Mouse (Mus musculus) c-Kit-negative CD71-positive TER-119-positive erythroid progenitor cells, embryonic 14.5 days (primary cell): ENCODE results near the gene Csf2ra.
"Not testable (repeated sequence)": the region's sequence is repeated elsewhere in the genome, so short reads cannot be mapped to it uniquely, and the experiment has no call there.

Experiments
- DNase-seq: peaks from one replicate; pipeline ENCODE4 v3.0.0-alpha.2; 2013; ENCODE audit warnings: low read depth, low spot score

Gene Csf2ra

DNA sequence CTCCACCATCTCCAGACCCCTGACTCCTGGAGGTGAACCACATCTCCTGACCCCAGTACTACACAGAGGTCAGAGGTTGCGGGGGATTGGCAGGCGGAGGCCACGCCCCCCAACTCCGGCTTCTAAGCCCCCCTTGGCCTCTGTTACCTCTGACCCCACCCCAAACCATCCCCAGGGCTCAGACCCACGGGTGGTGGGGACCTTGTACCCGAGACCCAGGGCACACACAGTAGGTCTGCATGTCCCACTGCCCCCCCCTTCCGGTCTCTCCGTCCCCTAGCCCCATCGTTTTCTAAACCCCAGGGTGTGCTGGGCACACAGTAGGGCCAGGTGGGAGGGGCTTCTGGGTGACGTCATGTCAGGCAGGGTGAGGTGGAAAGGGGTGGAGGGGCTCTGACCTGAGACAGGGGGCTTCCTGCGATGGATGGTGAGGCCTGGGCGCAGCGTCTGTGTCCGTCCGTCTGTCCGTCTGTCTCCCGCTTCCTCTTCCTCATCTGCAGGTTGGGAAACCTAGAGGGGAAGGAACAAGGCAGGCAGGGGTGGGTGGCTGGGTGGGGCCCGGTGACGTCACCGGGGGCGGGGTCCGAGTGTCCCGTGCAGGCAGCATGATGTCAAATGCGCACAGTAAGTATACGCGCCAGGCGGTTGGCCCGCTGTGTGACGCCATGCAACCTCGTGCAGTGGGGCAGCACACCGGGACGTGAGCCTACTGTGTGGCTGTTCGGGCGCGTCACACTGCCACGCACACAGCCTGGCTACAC lies at the start of gene Csf2ra:
Csf2ra (minus strand) TSS at position 489 of the 761 bp plus-strand sequence.
- DNase-seq = no peak

DNA sequence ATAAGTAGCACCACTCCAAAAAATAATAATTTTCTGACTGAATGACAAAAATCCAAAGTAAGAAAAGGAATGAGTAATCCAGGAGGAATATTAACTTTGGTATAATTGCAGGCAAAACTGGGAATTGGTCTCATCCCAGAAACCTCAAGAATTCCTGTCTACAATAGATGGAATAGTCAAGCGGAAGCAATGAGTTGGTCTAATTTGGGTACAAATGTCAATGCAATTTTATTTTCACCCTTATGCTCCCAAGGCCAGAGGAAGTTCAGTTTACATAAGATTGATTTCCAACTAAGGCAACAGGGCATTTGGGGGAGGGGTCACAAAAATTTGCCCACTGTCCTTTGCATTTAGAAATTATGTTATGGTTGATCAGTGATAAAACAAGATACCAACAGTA lies 47.2 kb upstream of the Csf2ra start:
- DNase-seq = no peak

DNA sequence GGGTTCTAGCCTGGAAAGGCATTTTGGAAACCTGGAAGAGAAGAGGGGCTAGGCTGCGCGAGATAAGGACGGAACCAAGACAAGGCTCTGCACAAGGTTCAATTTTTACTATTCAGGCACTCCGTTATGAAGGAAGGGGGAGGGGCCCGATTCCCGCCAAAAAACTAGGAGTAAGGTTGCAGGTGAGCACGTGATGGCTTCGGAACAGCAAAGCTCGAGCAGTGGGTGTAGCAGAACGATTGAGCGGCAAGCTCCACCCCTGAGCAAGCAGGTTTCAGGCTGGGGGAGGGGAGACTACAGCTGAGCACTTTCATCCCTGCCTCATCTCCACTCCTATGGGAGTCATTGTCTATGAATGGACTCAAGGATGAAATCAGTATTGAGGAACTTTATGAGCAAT lies 40.9 kb upstream of the Csf2ra start:
- not testable (repeated sequence) for DNase-seq

DNA sequence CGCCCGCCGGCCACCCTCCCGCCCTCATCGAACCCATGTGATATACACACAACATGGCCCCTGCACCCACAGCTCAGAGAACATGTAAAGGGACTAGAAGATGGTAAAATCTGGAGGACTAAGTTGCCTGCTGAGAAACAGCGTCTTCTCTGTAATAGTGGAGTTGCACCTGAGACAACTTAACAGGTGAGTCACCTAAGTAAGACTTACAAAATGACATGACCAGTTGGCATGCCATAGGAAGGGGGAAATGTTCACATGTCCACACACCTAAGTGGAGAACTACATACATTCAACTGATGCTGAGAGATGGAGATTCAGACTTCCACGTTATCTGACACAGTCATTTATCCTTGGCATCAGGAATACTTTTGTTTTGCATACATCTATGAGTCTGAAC lies 38.9 kb upstream of the Csf2ra start:
- DNase-seq = no peak

DNA sequence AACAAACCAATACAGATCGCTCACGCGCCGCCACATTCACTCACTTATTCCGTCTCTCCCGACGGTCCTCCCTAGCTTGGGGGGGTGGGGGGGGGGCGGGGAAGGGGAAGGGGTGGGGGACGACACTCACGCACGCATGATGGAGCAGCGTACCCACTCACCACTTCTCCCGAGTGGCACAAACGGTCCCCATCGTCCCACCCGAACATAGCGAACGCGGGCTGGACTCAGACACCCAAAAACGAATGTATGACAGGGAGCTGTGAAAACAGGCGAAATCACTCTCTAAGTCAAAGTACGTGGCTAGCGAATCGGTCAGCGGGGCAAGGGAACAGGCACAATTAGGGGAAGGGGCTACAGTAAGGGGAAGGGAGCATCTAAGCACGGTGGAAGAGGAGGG lies 38.4 kb upstream of the Csf2ra start:
- DNase-seq = no peak

DNA sequence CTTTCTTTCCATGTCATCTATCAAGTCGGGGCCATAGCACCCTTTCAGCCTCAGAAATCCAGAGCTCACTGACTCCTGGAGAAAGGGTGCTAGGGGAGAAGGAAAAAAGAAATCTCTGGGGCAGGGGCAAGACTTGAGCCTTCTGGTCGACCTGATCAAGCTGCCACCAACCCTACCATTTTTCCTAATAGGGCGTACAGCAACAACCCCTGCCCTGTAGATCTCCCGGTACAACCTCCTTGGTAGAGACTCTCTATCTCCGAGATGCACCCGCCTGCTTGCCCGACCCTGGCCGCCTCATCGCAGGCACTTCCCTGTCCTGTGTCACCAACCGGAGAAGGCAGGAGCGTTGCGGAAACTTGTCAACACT lies 38.0 kb upstream of the Csf2ra start:
- DNase-seq = no peak

DNA sequence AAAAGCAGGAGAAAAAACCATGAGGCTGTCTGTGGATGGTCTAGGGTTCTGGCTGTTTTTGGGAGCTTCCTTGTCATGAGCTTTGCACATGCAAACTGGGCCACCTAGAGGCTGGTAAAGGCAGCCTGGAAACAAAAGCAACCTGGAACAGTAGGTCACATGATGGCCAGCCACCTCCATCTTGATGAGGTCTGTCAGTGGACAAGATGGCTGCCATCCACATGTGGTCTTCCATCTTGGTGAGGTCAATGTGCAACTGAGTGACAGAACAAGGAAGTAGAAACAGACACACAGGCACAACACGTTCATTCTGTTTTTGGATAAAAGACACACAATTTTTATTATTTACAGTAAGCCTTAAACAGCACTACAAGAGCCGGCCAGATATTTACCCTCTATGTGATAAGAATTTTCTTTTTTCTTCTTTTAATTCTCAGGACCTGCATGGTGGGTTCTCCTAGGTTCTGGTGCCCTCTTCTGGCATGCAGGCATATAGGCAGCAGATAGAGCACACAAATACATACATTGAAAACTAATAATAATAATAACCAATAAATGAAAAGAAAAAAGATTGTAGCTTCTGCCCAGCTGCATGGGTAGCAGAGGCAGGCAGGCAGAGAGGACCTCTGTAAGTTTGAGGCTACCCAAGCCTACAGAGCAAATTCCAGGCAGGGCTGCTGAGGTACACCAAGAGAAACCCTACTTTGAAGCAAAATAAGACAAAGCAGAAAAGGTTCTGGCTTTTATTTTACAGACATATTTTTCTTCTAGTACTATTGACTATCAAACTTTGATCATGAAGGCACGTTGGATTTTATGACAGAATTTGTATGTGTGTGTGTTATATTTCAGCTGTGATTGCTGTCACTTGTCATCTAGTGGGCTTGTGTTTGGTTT lies 37.4 kb upstream of the Csf2ra start:
- peak; percentile 70 for DNase-seq

DNA sequence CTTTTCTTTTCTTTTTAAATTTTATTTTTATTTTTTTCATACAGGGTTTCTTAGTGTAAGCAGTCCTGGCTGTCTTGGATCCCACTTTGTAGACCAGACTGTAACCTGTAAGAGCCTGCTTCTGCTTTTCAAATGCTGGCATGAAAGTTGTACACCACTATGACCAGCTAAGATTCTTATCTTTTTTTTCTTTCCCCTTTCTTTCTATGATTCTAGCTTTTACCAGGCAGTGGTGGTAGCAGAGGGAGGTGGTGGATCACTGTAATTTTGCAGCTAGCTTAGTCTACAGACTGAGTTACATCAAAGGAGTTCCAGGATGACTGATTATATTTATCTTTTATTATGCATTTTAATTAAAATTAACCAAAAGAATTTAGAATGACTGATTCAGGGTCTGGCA lies 36.7 kb upstream of the Csf2ra start:
- DNase-seq = no peak

DNA sequence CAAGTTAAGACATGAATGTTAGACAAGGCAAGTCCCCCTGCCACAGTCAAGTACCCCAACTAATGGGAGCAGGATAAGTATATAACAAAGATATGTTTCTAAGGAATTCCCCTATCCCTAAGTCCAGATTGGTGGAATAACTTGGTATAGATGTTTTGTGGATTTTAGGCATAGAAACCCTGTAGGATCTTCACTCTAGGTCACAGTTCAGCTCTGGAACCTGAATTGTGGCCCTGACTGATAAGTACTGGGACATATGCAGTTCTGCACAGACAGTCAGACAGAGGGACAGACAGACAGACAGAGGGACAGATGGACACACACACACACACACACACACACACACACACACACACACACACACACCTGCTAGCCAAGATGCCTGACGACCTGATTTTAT lies 36.0 kb upstream of the Csf2ra start:
- peak; percentile 46 for DNase-seq

DNA sequence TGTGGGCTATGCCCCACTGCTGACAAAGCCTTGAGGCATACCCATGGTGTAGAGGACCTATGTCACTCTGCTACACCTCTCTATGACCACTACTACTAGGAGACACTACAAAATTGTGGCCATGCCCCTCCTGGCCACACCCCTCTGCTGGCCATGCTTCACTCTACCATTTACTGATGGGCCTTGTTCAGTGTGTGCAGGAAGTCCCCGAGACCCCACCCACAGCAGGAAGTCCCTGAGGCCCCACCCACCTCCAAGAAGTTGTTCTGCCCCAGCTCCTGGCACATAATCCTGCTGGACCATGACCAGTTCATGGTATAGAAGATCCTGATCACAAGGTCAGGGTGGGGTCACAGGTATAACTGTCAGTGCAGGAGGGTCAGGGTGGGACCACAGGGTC lies 33.0 kb upstream of the Csf2ra start:
- no peak for DNase-seq

DNA sequence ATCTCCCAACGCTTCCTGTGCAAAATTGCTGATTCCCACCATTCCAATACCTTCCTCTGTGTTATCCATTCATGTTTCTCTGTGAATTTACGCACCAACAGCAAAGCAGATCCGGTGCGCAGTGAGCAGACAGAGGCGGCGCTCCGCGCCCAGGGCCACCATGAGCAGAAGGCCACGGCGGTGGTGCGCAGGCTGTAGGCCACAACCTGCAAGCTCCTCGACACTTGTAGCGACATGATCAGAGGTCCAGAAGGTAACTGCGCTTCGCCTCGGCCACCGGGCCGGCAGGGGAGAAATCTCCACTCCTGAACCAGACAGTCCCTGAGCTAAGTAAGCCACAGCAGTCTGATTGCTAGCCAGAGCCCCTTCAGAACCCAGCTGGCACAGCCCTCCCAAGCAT lies 29.5 kb upstream of the Csf2ra start:
- DNase-seq = no peak

DNA sequence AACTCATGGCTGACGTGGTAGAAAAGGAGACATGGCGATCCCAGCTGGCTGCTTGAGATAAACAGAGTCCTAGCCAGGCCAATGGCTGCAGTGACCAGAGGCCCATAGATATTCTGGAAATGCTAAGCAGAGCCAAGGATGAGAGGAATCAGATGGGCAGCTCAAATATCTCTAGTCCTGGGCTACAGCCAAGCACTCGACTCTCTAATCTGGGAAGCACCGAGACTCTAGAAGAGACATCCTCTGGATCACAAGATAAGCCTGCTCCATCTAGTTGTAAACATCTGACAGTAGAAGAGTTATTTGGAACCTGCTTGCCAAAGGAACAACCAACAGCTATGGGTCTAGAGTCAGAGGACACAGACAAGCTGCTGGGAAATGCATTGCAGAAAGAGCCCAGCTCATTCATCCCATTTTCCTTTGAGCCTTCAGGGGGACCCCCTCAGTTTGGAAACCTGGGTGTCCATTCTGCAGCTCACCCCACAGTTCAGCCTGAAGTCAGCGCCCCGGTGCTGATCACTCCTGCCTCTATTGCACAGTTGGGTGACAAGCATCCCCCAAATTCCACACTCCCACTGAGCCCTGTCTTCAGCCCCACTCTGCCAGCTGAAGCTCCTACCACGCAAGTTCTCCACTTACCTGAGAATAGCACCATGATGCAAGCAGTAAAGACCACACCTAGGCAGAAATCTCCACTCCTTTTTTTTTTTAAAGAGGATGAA lies 28.1 kb upstream of the Csf2ra start:
- no peak for DNase-seq

DNA sequence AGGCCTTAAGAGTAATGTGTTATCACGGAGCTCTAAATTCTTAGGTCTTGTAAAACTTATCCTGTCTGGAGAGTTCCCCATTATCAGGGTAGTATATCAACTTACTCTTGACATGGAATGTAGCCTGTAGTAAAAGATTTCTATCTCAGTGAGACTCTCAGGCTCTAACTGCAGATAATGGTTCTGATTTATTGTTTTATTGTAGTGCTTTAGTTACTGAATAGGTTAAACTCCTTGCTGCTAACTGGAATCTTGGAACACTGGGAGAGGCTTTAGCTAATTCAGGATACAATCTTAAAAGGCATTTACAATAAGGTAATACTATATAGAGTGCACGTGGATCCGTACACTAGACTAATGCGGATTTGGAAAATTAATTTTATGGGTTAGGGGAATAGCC lies 19.1 kb upstream of the Csf2ra start:
- DNase-seq = not testable (repeated sequence)

DNA sequence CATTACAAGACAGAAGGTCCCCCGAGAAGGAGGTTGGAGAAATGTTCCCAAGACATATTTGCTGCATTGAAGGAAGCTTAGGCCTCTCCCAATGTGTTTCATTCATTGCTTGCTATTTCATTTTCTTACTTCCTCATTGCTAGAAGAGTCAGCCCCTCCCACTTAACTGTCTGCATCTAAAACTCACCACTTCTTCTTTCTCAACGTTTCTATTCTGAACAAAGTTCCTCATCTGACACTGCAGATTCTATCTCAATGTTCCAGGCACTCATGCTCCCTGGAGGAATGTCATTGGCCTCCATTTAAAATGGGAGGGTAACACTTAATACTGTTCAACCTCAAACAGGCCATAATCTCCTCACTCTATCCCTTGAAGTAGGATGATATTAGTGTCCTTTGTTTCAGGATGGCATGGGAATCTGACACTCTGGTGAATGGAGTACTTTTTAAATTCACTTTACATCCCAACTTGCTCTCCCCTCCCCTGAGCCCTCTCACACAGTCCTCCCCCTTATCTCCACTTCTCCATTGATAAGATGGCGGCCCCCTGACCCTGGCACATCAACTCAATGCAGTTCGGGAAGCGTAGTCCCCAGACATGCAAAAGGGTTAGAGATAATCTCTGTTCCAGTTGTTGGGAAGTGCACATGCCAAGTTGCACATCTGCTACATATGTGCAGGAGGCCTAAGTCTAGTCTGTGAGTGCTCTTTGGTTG lies 16.6 kb upstream of the Csf2ra start:
- no peak for DNase-seq

DNA sequence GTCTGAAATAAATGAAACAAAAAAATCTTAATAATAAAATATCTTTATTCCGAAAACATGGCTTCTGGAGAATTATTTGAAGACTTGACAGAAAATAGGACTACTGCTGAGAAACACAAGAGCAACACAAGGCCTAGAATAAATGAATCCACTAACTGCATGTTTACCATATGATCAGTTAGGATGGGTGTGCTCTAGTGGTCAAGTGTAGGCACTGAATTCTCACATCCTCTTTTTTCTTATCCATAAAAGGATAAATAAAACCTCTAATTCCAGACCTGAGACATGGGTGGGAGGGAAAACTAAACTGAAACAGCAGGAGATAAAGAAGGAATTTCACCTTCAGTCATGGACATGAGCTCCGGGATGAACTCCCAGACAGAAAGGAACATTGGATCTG lies 9.7 kb upstream of the Csf2ra start:
- no peak for DNase-seq

DNA sequence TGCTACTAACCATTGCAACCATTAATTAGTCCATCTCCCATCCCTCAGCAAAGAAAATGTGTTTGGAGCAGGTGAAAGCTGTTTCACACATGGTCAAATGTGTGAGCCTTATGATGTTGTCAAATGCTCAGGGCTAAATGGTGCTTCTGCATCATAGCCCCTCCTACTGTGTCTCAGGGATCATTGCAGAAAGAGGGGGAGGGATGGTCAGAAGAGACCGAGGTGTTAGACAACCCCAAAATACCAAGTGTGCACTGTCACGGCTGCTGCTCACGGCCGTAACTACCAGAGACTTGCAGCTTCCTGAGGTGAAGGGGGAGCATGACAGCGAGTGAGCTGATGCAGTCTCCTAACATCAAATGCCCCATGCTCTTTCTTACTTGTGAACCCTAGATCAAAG lies 6.3 kb upstream of the Csf2ra start:
- DNase-seq = no peak

DNA sequence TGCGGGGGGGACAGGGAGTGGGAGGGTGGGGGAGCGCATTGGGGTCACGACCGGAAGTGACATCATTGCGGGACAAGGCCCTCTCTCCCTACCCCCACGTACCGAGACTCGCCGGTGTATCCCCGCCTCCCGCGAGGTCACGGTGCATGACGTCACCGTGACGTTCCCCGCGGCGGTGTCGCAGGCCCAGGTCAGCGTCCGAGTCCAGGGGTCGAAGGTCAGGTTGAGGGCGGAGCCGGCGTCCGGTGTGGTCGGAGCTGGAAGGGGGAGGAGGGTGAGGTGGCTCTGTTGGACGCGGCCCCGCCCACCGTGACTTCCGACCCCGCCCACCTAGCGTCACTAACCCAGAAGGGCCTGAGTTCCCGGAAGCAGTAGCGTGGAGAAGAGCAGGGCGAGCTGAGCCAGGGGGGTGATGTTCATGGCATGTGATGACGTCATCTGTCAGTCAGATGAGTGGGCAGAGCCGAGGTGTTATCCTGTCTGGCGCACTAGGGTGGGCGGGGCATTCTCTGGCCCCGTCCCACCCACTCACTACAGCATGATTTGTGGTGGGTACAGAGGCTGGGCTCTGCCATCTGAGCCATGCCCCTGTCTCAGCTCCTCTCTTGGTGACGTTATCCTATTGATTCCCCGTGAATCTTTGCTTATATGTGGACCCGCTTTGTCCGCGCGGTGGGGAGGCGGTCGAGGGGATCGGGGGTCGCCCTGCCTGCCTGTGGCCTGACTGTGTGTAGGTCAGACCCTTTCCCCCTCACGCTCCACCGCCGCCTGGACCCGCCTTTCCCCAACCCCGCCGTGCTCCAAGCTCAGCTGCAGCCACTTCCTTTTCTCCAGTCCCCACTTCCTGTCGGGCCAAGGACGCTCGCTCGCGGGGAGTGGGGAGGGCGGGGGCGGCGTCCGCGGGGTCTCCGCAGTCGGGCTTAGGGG lies 1.0 kb downstream of the Csf2ra start:
- DNase-seq = peak; percentile 38

DNA sequence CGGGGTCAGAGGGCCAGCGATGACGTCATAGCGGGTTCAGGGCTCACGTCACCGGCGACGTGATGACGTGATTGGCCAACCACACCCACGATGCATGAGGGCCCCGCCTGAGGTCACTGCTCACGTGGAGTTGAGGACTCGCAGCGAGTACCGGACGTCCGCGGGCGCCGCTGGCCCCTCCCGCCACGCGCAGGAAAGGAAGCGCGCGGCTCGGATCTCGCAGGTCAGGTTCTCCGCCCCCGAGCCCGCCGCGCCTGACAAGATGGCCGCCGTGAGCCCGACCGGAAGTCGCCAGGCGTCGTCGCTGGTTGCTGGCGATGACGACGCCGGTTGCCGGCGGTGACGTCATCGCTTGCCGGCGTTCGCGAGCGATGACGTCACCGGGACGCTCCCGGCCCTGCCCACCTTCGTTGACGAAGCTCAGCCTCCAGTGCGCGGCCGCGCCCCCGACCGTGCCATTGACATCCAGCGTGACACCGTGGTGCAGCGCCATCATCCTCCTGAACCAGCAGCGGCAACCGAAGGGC lies 1.8 kb downstream of the Csf2ra start:
- peak; percentile 19 for DNase-seq

DNA sequence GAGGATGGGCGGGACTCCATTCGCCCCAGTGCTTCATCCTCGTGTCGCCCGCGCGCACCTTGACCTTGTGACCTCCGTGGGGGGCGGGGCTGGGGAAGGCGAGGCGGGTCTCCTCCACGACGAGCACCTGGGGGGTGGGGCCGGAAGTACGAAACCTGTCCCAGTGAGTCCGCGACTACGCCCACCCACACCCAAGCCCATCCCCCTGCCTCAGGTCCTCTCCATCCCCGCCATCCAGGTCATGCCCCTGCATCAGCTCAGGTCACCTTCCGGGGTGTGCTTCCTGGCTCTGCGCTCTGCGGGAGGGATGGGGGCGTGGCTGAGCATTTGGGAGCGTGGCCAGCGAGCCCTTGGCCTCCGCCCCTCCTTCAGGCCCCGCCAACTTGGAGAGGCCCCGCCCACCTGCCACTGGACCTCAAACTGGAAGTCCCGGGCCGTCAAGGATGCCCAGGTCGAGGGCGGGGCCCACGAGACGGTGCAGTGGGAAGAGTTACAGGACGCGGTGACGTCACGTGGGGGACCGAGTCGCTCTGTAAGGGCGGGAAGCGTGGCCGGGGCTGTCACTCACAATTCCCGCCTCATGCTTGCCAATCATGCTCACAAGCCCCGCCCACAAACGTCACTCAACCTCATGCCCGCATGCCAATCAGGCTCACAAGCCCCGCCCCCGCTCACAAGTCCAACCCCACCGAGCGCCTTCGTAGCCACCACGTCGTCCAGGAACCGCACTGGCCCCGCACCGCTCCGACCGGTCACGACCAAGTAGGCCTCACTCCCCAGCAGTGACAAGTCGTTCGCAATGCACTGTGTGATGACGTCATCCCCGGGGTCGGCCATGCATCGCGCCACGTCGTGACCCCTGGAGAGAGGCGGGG lies 2.5 kb downstream of the Csf2ra start:
- DNase-seq = peak; percentile 16
